Mouse (Mus musculus): Measurements from ENCODE around the gene C2cd4a. TPM values are rescaled to one million over a fixed set of nuclear protein-coding genes. Genes with fewer than 3 reads are reported as not detected.

Gene C2cd4a
- total RNA-seq, 2 experiments from 2014 or later = 0.36 to 0.79 TPM

GRCm38 (mm10) chr9:67837311-67837710 is 5.2 kb upstream of the C2cd4a start:
- DNase-seq (ENCODE audit: low spot score in 2 of 2) = no peak

GRCm38 (mm10) chr9:67834535-67834934 is 2.4 kb upstream of the C2cd4a start:
- no peak for DNase-seq (ENCODE audit: low spot score in 2 of 2)

DNA sequence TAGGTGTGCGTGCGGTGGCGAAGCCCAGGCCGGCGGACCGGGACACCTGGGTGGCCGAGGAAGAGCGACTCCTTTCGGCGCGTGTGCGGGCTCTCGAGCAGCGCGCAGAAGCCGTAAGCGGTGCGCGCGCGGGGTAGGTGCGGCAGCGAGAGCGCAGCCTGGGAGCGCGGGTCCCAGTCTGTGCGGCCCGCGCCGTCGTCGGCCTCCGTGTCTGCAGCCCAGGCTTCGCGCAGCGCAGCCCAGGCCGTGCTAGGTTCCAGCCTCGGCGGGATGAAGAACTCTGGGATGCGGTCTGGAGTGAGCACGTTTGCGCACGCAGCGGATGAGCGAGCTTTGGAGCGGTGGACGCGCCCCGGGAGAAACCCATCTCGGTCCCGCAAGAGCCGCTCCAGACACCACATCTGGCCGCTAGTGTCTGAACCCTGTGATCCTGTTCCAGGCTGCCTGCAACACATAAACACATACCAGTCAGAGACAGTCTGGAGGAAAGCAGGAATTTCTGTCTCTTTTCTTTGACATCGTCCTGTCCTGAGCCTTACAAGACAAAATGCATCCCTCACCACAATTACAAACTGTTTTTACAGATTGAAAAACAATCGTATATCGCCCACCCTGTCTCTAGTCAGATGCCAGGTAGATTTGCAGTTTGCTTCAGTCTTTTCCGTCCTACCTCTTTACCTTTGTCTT is 628 bp downstream of the C2cd4a start:
- DNase-seq (ENCODE audit: low spot score in 2 of 2) = no peak

- DNase-seq (ENCODE audit: low spot score in 2 of 2) = no peak
These were observed 1.4 kb downstream of the C2cd4a start for GRCm38 (mm10) chr9:67830411-67831358.

DNA sequence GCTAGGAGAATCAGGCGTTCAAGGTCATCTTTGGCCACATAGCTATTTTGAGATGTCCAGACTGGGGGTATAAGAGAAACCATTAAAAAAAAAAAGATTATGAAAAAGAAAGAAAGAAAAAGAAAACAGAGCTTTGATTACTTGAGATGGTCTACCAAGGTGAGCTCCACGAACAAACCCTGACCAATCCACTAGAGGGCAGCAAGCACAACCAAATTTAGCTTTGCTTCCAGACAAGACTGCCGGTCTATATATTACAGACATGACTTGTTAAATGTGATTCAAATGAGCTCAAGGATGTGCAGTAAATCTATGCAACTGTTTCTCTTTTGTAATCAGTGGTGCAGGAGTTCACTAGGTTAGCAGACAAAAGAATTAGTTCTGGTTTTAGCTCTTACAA is 3.9 kb downstream of the C2cd4a start:
- DNase-seq (ENCODE audit: low spot score in 2 of 2) = peak in 1 of 2 experiments; percentile 27

DNA sequence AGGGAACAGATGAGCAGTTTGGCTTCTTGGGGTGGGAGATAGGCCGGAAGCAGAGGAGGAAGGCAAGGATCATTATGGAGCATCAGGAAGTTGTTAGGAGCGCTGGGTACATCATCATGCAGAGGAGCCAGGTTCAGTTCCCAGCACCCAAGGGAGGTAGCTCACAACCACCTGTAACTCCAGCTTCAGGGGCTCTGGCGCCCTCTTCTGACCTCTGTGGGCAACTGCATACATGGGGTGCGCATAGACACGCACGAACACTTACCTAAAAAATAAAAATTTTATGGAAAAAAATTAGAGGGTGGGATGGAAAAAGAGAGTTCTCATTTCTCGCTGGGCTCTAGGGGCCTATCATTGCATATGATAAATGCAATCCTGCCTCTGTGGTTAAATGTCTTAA is 6.6 kb downstream of the C2cd4a start:
- DNase-seq (ENCODE audit: low spot score in 2 of 2) = no peak

DNA sequence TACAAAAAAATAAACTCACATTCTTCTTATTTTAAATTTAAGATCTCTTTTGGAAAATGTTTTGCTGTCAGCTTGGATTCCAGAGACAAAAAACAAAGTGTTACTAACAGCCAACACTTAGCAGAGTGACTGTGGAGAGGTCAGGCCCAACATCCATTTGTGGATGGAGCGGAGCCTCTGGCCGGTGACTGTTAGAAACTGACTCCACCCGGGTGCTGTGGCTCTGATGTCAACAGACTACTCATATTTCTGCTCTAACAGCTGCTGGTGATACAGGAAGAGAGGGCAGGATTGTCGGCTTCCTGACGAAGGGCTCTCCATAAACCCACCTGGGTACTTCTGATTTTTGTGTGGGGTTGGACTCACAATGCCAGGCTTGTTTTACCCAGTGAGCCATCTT is 9.0 kb downstream of the C2cd4a start:
- no peak for DNase-seq (ENCODE audit: low spot score in 2 of 2)

DNA sequence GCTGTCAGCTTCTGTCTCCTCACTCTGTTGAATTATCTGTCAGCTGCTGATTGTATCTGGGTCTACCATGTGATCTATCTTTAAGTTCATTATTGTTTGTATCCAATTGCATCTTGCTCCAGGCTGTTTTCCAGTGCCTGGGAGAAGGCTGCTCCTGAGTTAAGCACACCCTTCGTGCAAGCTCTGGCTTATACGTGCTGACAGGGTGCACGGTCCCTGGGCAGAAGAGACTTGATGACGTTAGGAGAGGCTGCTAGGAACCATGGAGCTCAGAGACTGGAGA is 13.5 kb downstream of the C2cd4a start:
- DNase-seq (ENCODE audit: low spot score in 2 of 2) = no peak

GRCm38 (mm10) chr9:67817898-67818667 is 14.0 kb downstream of the C2cd4a start:
- DNase-seq (ENCODE audit: low spot score in 2 of 2) = no peak

DNA sequence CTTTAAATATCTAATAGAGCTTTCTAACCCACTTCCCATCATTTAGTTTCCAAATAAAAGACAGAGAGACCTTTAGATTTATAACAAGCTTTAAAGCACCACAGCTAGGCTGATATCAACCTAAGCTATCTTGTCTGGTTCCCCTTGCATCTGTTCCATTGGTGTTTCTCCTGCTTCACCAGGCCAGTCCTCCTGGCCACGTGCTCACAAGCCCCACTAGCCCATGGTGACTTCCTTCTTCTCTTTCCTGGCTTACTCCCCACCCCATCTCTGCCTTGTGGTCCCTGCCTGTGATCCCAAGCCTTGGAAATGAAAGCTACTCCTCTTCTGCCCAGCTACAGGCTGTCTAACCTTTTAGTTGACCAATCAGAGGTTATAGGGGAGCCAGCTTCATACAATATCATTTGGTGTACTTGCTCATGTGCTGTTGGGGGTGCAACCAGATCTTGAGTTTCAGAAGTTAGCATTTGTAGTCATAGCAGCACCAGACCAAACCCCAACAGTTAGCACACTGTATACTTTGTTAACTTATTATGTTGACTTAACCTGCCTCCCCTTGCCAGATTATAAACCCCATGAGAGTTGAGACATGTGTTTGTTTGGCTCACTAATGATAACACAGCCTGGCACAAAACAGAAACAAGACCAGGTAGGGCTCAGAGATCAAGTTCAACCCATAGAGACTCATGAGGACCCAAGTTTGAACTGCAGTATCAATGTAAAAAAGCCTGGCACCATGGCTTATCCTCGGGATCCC is 15.8 kb downstream of the C2cd4a start:
- DNase-seq (ENCODE audit: low spot score in 2 of 2) = no peak

DNA sequence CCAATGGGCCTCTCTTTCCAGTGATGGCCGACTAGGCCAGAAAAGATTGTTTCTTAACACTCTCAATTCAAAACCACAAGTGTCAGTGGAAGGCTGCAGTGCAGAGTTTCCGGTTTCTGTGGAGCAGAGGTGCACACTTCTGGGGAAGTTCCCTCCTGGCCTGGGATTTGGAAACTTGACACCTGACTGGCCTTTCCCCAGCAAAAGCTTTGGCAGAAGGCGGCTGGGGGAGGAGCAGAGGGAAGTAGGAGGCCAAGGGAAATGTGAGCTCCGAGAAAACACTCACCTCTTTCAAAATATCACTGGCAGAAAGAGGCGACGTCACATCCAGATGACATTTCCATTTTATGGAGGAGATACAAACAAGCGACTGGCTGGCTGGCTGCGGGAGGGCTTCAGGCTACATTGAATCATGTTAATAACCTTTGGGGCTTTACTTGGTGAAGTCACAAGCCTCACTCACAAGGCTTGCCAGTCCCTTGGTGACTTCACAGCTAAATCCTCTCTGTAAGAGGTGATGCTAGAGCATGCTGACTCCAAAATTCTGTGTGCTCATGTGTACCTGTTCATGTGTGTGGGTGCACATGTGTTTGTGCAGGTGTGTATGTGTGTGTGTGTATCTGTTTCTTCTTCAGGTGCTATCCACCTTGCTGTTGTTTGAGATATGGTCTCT is 18.3 kb downstream of the C2cd4a start:
- DNase-seq (ENCODE audit: low spot score in 2 of 2) = no peak

- DNase-seq (ENCODE audit: low spot score in 2 of 2) = no peak
These were observed 19.0 kb downstream of the C2cd4a start for GRCm38 (mm10) chr9:67813171-67813570.

DNA sequence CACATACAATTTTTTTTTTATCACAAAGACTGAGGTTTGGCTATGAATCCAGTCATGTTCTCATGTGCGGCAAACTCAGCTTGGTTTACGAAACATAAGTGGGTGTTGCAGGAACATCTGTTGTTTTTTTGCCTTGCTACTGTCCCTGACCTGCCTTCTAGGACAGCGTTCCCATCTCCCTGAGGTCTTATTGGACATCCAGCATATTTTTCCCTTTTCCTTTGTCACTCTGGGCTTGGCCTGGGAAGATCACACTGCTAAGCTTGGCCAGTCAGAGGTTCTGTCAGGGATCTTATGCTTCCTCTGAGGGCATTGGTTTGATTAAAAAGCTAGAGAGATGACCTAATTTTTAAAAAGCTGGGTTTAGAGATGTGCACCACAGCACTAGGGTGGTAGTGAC is 21.0 kb downstream of the C2cd4a start:
- DNase-seq (ENCODE audit: low spot score in 2 of 2) = no peak

GRCm38 (mm10) chr9:67810527-67810926 is 21.6 kb downstream of the C2cd4a start:
- no peak for DNase-seq (ENCODE audit: low spot score in 2 of 2)

- no peak for DNase-seq (ENCODE audit: low spot score in 2 of 2)
These were observed 25.1 kb downstream of the C2cd4a start for GRCm38 (mm10) chr9:67807000-67807399.

DNA sequence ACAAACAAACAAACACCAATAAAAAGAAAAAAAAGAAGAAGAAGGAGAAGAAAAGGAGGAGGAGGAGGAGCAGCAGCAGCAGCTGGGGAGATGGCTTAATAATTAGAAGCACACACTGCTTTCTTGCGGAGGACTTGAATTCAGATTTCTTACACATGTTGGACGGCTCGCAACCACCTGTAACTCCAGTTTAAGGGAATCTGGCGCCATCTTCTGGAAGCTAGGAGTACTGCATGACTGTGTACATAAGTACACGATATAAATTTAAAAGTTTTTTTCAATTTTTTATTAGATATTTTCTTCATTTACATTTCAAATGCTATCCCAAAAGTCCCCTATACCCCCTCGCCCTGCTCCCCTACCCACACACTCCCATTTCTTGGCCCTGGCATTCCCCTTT is 29.9 kb downstream of the C2cd4a start:
- DNase-seq (ENCODE audit: low spot score in 2 of 2) = peak in 1 of 2 experiments; percentile 11

GRCm38 (mm10) chr9:67799078-67799819 is 32.9 kb downstream of the C2cd4a start:
- DNase-seq (ENCODE audit: low spot score in 2 of 2) = no peak

- DNase-seq (ENCODE audit: low spot score in 2 of 2) = no peak
These were observed 36.9 kb downstream of the C2cd4a start for GRCm38 (mm10) chr9:67795205-67795675.

DNA sequence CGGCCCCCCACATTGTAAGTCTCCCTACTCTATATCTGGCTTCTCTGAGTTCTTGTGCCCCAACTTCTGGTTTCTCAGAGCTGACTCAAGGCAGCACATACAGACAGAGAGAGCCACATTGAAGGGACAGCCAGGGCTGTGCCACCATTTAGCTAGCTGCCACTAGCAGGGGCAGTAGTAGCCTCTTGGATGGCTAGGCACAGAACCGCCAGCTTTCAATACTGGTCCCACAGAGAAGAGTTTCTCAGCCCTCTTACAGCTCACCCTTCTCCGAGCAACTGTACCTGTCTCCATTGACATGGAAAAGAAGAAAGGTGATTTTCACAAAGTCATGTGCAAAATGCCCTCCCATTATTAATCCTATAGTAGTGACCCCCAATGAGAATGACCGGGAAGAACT is 37.5 kb downstream of the C2cd4a start:
- DNase-seq (ENCODE audit: low spot score in 2 of 2) = no peak

- DNase-seq (ENCODE audit: low spot score in 2 of 2) = no peak
These were observed 37.9 kb downstream of the C2cd4a start for GRCm38 (mm10) chr9:67794216-67794615.
